Mouse (Mus musculus) CH12.LX (cell line): ENCODE data around the gene Bri3. TPM values are rescaled to one million over a fixed set of nuclear protein-coding genes. Genes with fewer than 3 reads are reported as not detected.

Source experiments
- DNase-seq: peaks from one replicate; pipeline ENCODE4 v3.0.0-alpha.2; 2013; ENCODE audit errors: extremely low read depth
- H3K27ac ChIP-seq: 2 replicates; pipeline ENCODE4 v1.5.1; 2012; ENCODE audit warnings: low read depth, mild to moderate bottlenecking, control low read depth, moderate library complexity; ENCODE audit not compliant: insufficient read depth
- H3K27me3 ChIP-seq: replicated peaks from 2 replicates; pipeline ENCODE3; 2012; ENCODE audit warnings: inconsistent platforms
- H3K36me3 ChIP-seq, 2 experiments: replicated peaks in 1 of 2; 2 replicates each; pipeline versions ENCODE3 to v1.6.1; 2012; ENCODE audit warnings: inconsistent platforms in 1 of 2, low read length in 1 of 2, mild to moderate bottlenecking in 1 of 2, mixed read lengths in 1 of 2, moderate library complexity in 1 of 2; ENCODE audit not compliant: control insufficient read depth in 1 of 2, insufficient read depth in 1 of 2
- H3K4me1 ChIP-seq, 2 experiments: 2 replicates each; pipeline ENCODE4 v1.6.1; 2012; ENCODE audit warnings: inconsistent platforms in 1 of 2, moderate library complexity in 1 of 2; ENCODE audit not compliant: insufficient read depth in 2 of 2, control insufficient read depth in 1 of 2
- H3K4me2 ChIP-seq: 2 replicates; pipeline ENCODE4 v1.6.1; 2012; ENCODE audit warnings: low read depth, mild to moderate bottlenecking, control low read depth; ENCODE audit not compliant: poor library complexity, insufficient read depth, severe bottlenecking
- H3K4me3 ChIP-seq, 3 experiments: fragments of 150-350 bp in 1 of 3; sonication (generic) in 1 of 3; replicated peaks in 1 of 3; 2 replicates each; pipeline versions ENCODE3 to v1.5.1; 2011 to 2012; ENCODE audit warnings: low read depth in 2 of 3, low read length in 2 of 3, mild to moderate bottlenecking in 2 of 3, moderate library complexity in 2 of 3, control low read depth in 1 of 3, improper control_type of control experiment in 1 of 3, inconsistent platforms in 1 of 3, mixed read lengths in 1 of 3; ENCODE audit not compliant: poor library complexity in 1 of 3
- H3K79me2 ChIP-seq: replicated peaks from 2 replicates; pipeline ENCODE4 v1.6.1; 2012; ENCODE audit warnings: mild to moderate bottlenecking, moderate library complexity; ENCODE audit not compliant: control insufficient read depth, poor library complexity, insufficient read depth, severe bottlenecking; ENCODE audit errors: extremely low read depth
- H3K9ac ChIP-seq: 2 replicates; pipeline ENCODE4 v1.6.1; 2012; ENCODE audit warnings: low read depth, mild to moderate bottlenecking, control low read depth, moderate library complexity; ENCODE audit not compliant: insufficient read depth
- H3K9me3 ChIP-seq: replicated peaks from 2 replicates; pipeline ENCODE3; 2012; ENCODE audit warnings: low read length, inconsistent platforms, mixed read lengths
- BHLHE40 ChIP-seq: IDR thresholded peaks from 2 replicates; pipeline ENCODE4 v1.6.1; 2011; ENCODE audit warnings: mild to moderate bottlenecking, low read depth, low read length, improper control_type of control experiment
- CHD1 ChIP-seq: IDR thresholded peaks from 2 replicates; pipeline ENCODE4 v1.6.1; 2012; ENCODE audit warnings: low read depth, low read length, improper control_type of control experiment, inconsistent platforms
- CHD2 ChIP-seq: IDR thresholded peaks from 2 replicates; pipeline ENCODE4 v1.6.1; 2011; ENCODE audit warnings: low read length, improper control_type of control experiment
- CTCF ChIP-seq, 2 experiments: IDR thresholded peaks in 1 of 2; conservative IDR thresholded peaks in 1 of 2; 2 replicates each; pipeline ENCODE4 v1.5.1; 2011 to 2012; ENCODE audit warnings: low read depth in 2 of 2, low read length in 2 of 2, improper control_type of control experiment in 1 of 2, inconsistent platforms in 1 of 2, mild to moderate bottlenecking in 1 of 2, moderate library complexity in 1 of 2
- E2F4 ChIP-seq: IDR thresholded peaks from 2 replicates; pipeline ENCODE4 v1.6.1; 2011; ENCODE audit warnings: low read depth, low read length, improper control_type of control experiment; ENCODE audit not compliant: insufficient replicate concordance
- EP300 ChIP-seq: IDR thresholded peaks from 2 replicates; pipeline ENCODE4 v1.6.1; 2011; ENCODE audit warnings: low read length, improper control_type of control experiment
- ETS1 ChIP-seq: conservative IDR thresholded peaks from 2 replicates; pipeline ENCODE4 v1.6.1; 2012; ENCODE audit warnings: low read depth, mild to moderate bottlenecking, inconsistent platforms, low read length, improper control_type of control experiment, moderate library complexity
- GABPA ChIP-seq: IDR thresholded peaks from 2 replicates; pipeline ENCODE4 v1.6.1; 2012; ENCODE audit warnings: low read depth, low read length, improper control_type of control experiment, inconsistent platforms; ENCODE audit not compliant: insufficient replicate concordance
- IRF4 ChIP-seq: IDR thresholded peaks from 2 replicates; pipeline ENCODE4 v1.6.1; 2014; ENCODE audit warnings: low read depth, mild to moderate bottlenecking, inconsistent platforms, low read length, improper control_type of control experiment
- JUN ChIP-seq: IDR thresholded peaks from 2 replicates; pipeline ENCODE4 v1.6.1; 2011; ENCODE audit warnings: low read depth, mild to moderate bottlenecking, low read length, improper control_type of control experiment, moderate library complexity; ENCODE audit not compliant: insufficient read depth
- JUND ChIP-seq: conservative IDR thresholded peaks from 2 replicates; pipeline ENCODE4 v1.6.1; 2011; ENCODE audit warnings: low read depth, low read length, improper control_type of control experiment
- KAT2A ChIP-seq: IDR thresholded peaks from 2 replicates; pipeline ENCODE4 v1.6.1; 2012; ENCODE audit warnings: low read length, improper control_type of control experiment, inconsistent platforms; ENCODE audit not compliant: insufficient replicate concordance
- MAZ ChIP-seq: IDR thresholded peaks from 2 replicates; pipeline ENCODE4 v1.6.1; 2012; ENCODE audit warnings: low read depth, mild to moderate bottlenecking, inconsistent platforms, low read length, improper control_type of control experiment, moderate library complexity
- MEF2A ChIP-seq: IDR thresholded peaks from 2 replicates; pipeline ENCODE4 v1.6.1; 2014; ENCODE audit warnings: low read depth, mild to moderate bottlenecking, inconsistent platforms, low read length, improper control_type of control experiment, borderline replicate concordance
- MXI1 ChIP-seq: IDR thresholded peaks from 2 replicates; pipeline ENCODE4 v1.6.1; 2011; ENCODE audit warnings: mild to moderate bottlenecking, low read depth, low read length, improper control_type of control experiment
- MYC ChIP-seq: IDR thresholded peaks from 2 replicates; pipeline ENCODE4 v1.6.1; 2011; ENCODE audit warnings: low read depth, mild to moderate bottlenecking, improper control_type of control experiment, low read length
- NELFE ChIP-seq: IDR thresholded peaks from 2 replicates; pipeline ENCODE4 v1.6.1; 2011; ENCODE audit warnings: low read depth, low read length, improper control_type of control experiment
- NRF1 ChIP-seq: IDR thresholded peaks from 2 replicates; pipeline ENCODE4 v1.6.1; 2014; ENCODE audit warnings: low read depth, mild to moderate bottlenecking, inconsistent platforms, low read length, improper control_type of control experiment, moderate library complexity
- PAX5 ChIP-seq: IDR thresholded peaks from 2 replicates; pipeline ENCODE4 v1.6.1; 2012; ENCODE audit warnings: low read length, inconsistent platforms, mixed read lengths
- POLR2A ChIP-seq: IDR thresholded peaks from 2 replicates; pipeline ENCODE4 v1.6.1; 2011; ENCODE audit warnings: low read depth, mild to moderate bottlenecking, improper control_type of control experiment, low read length
- RAD21 ChIP-seq: IDR thresholded peaks from 2 replicates; pipeline ENCODE4 v1.6.1; 2011; ENCODE audit warnings: low read depth, mild to moderate bottlenecking, low read length, improper control_type of control experiment, moderate library complexity
- RCOR1 ChIP-seq: conservative IDR thresholded peaks from 2 replicates; pipeline ENCODE4 v1.6.1; 2012; ENCODE audit warnings: low read depth, mild to moderate bottlenecking, inconsistent platforms, low read length, improper control_type of control experiment
- SIN3A ChIP-seq: IDR thresholded peaks from 2 replicates; pipeline ENCODE4 v1.6.1; 2012; ENCODE audit warnings: low read length, improper control_type of control experiment, inconsistent platforms
- SMC3 ChIP-seq: IDR thresholded peaks from 2 replicates; pipeline ENCODE4 v1.6.1; 2011; ENCODE audit warnings: low read depth, low read length, improper control_type of control experiment
- TBP ChIP-seq: conservative IDR thresholded peaks from 2 replicates; pipeline ENCODE4 v1.6.1; 2011; ENCODE audit warnings: low read depth, low read length, improper control_type of control experiment
- TCF12 ChIP-seq: IDR thresholded peaks from 2 replicates; pipeline ENCODE4 v1.6.1; 2014; ENCODE audit warnings: low read depth, mild to moderate bottlenecking, inconsistent platforms, low read length, improper control_type of control experiment
- UBTF ChIP-seq: IDR thresholded peaks from 2 replicates; pipeline ENCODE4 v1.6.1; 2012; ENCODE audit warnings: low read depth, mild to moderate bottlenecking, inconsistent platforms, low read length, improper control_type of control experiment, moderate library complexity
- USF2 ChIP-seq: conservative IDR thresholded peaks from 2 replicates; pipeline ENCODE4 v1.6.1; 2011; ENCODE audit warnings: low read depth, low read length, improper control_type of control experiment
- ZKSCAN1 ChIP-seq: IDR thresholded peaks from 2 replicates; pipeline ENCODE4 v1.6.1; 2012; ENCODE audit warnings: low read depth, inconsistent platforms, low read length, improper control_type of control experiment, borderline replicate concordance
- ZMIZ1 ChIP-seq: IDR thresholded peaks from 2 replicates; pipeline ENCODE4 v1.6.1; 2012; ENCODE audit warnings: low read depth, mild to moderate bottlenecking, inconsistent platforms, low read length, improper control_type of control experiment
- dilution Hi-C: fragments of 300-500 bp; cut with MboI; formaldehyde crosslinking; loops from 2 replicates; pipeline ENCODE4 v1.14.3; 2020; ENCODE audit warnings: low sequenced_read_pairs; ENCODE audit not compliant: extremely low pct_unique_long_range_greater_than_20kb, extremely low pct_ligation_motif_present
- in situ Hi-C: fragments of 300-500 bp; cut with MboI; formaldehyde crosslinking; loops from 3 replicates; pipeline ENCODE4 v1.14.3; 2019; ENCODE audit warnings: low sequenced_read_pairs, low pct_ligation_motif_present, low pct_unique_long_range_greater_than_20kb, mixed read lengths
- polyA plus RNA-seq: library from polyadenylated mRNA; unstranded; fragments of >175 nt; gene quantifications from 2 replicates; pipeline ENCODE4 v1.2.1, GENCODE M21; 2012; ENCODE audit warnings: low read depth; ENCODE audit not compliant: insufficient read length
- total RNA-seq, 2 experiments: library from RNA; depleted of rRNA; stranded (reverse); fragments of 300-350 nt in 1 of 2; fragments of >200 nt in 1 of 2; gene quantifications; 2 replicates each; pipeline ENCODE4 v1.2.3; 2012 to 2014

Bri3 gene
- total and polyA plus RNA-seq, 3 experiments, result 9.3 to 41.7 (median 20.3) TPM

DNA sequence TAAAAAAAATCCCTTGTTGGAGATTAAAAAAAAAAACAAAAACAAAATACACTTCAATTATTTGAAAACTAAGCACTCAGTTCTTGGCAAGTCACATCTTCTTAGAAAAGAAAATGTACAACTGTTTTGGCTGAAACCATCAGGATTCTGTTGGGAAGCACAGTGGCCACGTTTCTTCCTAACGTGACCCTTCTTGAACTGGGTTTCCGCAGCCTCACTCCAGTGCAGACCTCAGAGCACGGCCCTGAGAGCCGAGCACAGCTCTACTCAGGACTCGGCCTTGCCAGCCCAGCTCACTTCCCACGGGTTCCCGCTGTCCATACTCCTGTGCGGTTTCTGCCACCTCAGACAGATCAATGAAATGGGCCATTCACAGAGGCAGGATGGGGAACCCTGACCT is 44.2 kb downstream of the Bri3 start:
- dilution Hi-C loops, result no loop called here
- Histone ChIP-seq H3K4me2 (no peak overlapping the region), H3K4me1 (peaks cover 16 to 37% of the 10 kb centered on the region in 2 experiments), H3K4me3 (no peak overlapping the region)
- no peak for DNase-seq
- TF ChIP-seq MAZ (no peak), UBTF (no peak), ETS1 (no peak), RAD21 (no peak), MEF2A (no peak), JUND (no peak), TCF12 (no peak), MYC (no peak), ZMIZ1 (no peak), RCOR1 (no peak), PAX5 (no peak), BHLHE40 (no peak), NELFE (no peak), KAT2A (no peak), CHD1 (no peak), JUN (no peak), TBP (no peak), ZKSCAN1 (no peak), E2F4 (no peak)
- TF ChIP-seq, all 38 proteins: peak for 0
- no peaks in the 10 kb centered on the region for H3K36me3 ChIP-seq
- H3K27ac ChIP-seq, result no peak overlapping the region
- no peak overlapping the region for H3K9ac ChIP-seq
- no peaks in the 10 kb centered on the region for H3K27me3 ChIP-seq
- in situ Hi-C loops, result no loop called here
- no peaks in the 10 kb centered on the region for H3K79me2 ChIP-seq
- H3K9me3 ChIP-seq, result no peaks in the 10 kb centered on the region

DNA sequence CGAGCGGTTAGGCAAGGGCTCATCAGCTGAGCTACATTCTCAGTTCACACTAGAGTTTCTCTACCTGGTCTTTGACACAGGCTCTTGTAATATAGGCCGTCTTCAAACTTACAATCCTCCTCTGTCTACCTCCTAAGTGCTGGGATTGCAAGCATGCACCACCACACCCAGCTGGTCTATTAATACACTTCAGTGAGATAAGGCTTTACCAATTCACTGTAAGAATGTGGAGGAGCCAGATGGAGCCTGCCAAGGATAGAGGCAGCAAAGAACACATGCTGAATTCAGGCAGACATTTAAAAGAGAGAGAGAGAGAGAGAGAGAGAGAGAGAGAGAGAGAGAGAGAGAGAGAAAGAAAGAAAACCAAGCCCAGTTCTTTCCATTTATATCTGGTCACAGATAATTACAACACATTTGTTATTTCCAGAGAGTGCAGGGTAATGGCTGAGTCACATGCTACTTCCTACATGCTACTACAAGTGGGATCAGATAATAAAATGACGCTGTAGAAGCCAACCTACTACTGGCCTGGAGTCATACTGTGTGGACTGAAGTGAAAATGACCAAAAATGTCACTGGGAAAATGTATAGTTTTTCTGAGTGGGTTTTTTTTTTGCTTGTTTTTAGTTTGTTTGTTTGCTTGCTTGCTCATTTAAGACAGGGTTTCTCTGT is 45.7 kb downstream of the Bri3 start:
- no peak for TF ChIP-seq TBP
- no peak for TF ChIP-seq GABPA
- no peak for TF ChIP-seq SMC3
- TF ChIP-seq IRF4, result no peak
- no peak for TF ChIP-seq CHD1
- no peak for TF ChIP-seq MYC
- no peak for TF ChIP-seq MEF2A
- TF ChIP-seq CTCF (conservative IDR thresholded peaks at IDR 0.05 in 1 of 2, IDR thresholded peaks at IDR 0.05 in 1 of 2; ENCODE audit: low read depth in 2 of 2, low read length in 2 of 2), result no peak
- TF ChIP-seq TCF12, result no peak
- TF ChIP-seq NELFE, result no peak
- TF ChIP-seq POLR2A, result no peak
- TF ChIP-seq PAX5, result no peak
- no peak for TF ChIP-seq MXI1
- no peak for TF ChIP-seq EP300
- no peak for TF ChIP-seq USF2
- TF ChIP-seq CHD2, result no peak
- no peak for TF ChIP-seq NRF1
- no peak for TF ChIP-seq SIN3A
- TF ChIP-seq UBTF, result no peak
- TF ChIP-seq RAD21, result no peak
- TF ChIP-seq, all 38 proteins: peak for 0
- no peak for DNase-seq
- Histone ChIP-seq H3K27me3 (no peaks in the 10 kb centered on the region), H3K27ac (no peak overlapping the region), H3K4me1 (peaks cover 7 to 22% of the 10 kb centered on the region in 2 experiments), H3K4me2 (no peak overlapping the region), H3K79me2 (no peaks in the 10 kb centered on the region), H3K36me3 (no peaks in the 10 kb centered on the region), H3K4me3 (no peak overlapping the region), H3K9me3 (no peaks in the 10 kb centered on the region), H3K9ac (no peak overlapping the region)
- dilution Hi-C loops, result no loop called here
- in situ Hi-C loops, result no loop called here
